Mouse (Mus musculus) heart, postnatal 4 days (tissue): ENCODE measurements at regions not wholly inside any gene's neighbourhood (a gene's known extent, or its start where the extent isn't known, plus 50 kb on each side); places are given as distances from the start of the nearest gene placed in this dataset.
A peak's percentile ranks its signal among the peaks of the same experiment; 100 is the strongest.

ENCODE experiments used
- DNase-seq: peaks from one replicate; pipeline ENCODE4 v3.0.0; 2021

DNA sequence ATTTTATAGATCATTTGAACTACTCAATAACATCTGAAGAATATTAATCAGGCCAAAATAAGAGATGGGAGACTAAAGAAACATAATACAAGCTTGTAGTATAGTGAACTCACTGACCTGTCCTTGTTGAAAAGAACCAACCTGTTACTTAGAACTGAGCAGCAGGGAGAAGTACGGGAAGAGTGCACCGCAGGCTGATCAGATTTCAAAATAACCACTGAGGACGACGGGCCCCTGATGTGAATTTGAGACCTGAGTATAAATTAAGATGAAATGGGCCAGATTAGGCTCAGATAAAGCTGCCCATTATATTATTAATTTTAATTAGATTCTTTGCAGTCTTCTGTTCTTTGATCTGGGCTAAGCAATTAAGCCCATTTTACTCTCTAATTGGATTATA, 391.2 kb upstream of the Tyrp1 start:
- DNase-seq = no peak

DNA sequence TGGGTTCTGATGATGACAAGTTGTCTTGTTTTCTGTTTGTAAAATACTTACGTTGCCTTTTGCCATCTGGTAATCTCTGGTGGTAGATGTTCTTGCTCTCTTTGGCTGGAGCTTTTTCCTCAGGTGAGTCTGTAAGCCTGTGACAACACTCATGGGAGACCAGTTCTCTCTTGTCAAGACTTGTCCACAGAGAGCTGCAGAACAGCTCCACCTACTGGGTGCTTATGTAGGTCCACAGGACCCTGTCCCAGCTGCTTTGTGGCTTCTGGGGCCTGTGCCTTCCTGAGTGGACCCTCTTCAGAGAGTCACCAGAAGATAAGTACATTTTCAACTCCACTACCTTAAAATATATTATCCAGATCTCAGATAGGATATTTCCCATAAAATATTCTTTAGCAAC, 370.3 kb upstream of the Tyrp1 start:
- DNase-seq = no peak

DNA sequence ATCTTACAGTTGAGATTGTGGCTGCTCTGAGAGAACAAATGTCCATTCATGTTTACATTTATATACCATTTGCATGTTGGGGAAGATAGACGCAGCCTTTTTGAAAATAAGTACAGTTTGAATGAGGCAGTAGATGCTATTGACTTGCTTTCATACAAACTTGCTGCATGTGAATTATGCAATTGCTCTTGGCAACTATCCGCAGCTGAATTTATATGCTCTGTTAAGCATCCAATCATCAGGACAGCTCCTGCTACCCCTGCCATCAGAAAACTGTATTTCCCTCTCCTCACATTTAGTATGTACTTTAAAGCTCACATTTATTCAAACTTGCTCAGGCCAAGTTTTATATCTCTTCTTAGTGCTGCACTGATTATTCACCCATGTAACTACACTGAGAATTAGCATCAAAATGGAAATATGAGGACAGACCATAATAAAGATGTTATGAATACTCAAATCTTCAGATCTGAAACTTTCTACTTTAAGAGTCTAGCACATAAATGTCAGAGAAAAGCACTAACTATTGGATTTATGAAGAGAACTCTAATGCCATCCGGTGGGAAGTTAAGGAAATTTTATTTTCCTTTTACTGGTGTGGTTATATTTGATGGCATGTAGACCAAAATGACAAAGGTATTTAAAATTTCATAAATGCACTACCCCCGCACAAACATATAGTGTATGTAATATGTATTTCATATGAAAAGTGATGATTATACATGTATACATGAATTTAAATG, 358.0 kb upstream of the Tyrp1 start:
- DNase-seq = no peak

DNA sequence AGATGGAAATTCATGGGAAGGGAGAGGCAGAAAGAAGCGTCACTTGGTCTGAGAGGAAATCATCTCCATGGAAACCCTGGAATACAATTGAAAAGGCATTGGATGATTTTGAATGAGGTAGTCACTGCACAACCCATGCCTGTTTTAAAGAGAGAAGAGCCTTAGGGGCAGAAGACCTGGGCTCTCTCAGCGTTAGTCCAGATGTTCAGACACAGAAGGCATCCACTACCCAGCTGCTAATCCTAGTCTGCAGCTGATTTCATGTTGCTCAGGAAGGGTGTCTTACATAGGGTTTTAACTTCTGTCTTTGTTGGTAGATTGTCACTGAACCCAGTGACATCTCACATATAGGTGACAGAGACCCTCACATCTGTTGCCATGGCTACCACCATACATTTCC, 318.8 kb upstream of the Tyrp1 start:
- no peak for DNase-seq

DNA sequence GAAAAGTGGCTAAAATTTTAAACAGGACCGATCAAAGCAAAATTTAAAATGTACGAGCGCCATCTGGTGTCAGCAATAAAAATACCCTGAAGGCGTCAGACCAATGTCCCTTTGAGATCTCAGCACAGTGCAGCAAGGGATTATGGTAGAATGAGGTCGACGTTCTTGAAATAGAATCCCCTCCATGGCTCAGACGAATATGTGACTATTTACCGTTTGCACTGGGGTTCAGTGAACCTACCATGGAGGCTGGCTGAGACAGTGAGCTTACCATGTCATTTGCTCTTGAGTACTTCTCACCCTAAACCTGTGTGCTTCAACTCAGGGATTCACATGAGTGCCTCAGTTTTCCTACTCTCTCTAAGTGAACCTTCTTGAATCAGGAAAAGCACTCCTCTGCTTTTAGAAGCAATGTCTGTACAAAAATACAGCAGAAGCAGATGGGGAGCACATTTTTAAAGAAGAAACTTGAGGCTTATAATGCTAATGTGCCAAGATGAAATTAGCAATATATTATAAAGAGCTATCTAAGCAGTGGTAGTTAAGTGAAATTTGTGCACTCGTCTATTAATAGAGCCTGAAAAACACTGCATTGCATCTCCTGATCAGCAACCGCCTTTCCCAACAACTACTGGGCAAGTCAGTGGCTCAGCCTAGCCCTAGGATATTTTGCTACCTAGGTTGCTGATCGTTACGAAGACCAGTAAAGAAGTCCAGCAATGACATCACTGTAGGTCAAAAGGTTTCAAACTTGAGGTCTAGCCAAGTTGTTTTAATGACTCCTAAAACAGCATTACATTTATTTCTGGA, 316.2 kb upstream of the Tyrp1 start:
- DNase-seq = peak; percentile 61

DNA sequence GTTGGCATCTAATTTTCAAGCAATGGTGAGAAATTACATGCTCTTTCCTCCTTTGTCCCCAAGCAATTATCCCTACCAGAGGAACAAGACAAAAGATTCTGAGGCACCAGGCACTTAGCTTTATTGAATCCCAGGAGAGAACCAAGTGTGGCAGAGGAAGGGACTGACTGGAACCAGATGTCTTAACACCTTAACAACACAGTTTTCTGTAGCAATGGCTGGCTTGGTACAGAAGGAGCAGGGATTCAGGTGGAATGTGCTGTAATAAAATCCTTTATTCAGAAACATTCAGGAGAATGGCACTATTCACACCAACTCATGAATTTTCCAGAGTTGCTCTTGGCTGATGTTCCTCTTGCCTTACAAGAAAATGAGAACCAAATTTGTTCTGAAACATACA, 315.3 kb upstream of the Tyrp1 start:
- DNase-seq = no peak

DNA sequence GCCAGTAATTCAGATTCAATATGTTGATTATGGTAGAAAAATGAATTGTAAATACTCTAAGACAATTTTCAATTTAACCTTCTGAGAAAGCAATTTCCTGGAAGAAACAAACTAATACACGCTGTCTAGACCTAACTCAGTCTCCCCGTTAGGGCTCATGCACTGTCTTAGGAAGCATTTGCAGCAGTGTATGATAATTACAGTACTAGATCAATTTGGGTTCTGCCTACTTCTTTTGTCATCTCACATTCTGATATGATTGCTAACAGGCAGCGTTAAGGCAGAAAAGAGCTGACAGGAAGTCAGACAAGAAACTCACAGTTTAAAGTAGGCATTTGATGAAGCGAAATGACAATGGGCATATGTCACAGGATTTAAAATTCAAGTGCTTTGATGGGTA, 294.1 kb upstream of the Tyrp1 start:
- DNase-seq = no peak

DNA sequence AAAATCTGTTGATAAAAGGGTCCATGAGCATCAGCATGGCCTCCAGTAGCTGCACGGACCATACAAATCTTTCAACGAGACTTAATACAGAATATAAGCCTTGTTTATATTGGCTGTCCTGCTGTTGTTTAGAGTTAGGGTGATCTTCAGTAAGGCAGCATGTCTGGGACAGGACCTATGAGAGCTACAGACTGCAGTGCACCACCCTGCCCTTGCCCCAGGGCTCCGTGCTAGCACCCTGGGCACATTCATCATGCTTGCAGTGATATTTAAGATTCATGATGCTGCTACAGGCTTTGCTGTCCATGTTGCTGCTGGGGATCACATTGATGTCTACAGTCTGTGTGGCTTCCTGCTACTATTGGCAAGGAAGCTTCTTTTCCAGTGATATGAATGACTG, 288.8 kb upstream of the Tyrp1 start:
- DNase-seq = no peak

DNA sequence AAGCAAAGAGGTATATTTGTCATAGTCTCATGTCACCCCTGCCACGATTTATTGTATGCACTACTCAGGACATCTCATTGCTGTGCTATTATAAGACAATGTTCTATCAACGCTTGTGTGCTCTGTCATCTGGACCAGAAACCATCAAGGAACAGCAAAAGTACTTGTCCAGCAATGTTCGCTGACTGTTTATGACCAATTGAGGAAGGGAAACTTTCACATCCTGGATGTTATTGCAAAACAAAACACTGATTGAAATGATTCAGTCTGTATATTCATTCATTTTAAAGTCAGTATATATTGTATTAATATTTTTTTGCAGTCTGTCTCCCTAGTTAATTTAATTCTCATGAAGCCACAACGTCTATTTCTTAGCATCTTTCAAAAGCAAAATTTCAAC, 244.5 kb upstream of the Tyrp1 start:
- no peak for DNase-seq

DNA sequence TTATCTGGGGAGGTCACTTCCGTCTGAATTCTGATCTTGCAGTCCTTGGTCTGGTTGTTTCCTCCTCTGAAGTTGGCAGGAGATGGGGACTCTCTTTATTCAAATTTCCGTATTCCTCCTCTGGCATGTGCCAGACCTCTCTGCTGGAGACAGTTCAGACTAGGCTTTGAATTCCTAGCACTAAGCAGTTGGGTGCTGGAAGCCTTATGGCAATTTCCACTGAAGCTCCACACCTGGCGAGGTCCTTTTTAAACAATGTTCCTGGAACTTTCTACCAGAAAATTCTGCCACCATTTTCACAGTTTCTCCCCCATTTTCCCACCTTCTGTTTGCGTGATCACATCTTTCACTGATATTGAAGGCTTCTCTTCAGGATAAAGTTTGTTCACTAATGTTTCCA, 205.7 kb upstream of the Tyrp1 start:
- DNase-seq = no peak

DNA sequence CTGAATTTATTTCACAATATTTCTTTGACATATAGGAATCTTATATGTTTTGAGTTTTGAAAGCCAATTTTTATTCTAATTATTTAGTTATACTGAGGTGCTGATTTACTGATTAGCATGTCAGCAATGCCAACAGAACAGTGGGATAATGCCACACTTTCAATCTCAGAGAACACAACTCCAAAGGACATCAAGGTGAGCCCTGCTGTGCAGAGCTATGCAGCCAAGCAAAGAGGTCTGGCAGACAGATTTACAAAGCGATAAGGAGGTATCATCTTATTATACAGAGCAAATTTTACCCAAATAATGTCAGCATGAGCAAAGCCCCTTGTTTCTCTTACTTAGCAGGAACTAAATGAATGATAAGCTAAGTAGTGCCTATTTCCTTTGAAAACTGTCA, 204.7 kb upstream of the Tyrp1 start:
- no peak for DNase-seq

DNA sequence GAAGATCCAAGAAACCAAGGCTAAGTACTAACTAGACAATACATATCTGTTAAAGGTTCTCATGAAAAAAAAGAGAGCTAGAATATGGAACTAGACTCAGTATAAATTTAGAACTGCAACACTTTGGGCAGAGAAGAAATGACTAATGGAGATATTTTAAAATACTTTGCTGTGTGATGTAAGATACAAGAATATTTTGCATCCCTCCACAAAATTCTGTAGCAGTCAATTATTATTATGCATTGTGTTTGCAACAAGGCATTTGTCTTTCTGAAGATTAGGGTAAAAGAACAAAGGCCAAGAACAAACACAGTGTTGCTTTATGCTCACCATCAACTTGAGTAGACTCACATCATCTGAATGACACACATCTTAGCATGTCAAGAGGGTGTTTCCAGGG, 203.7 kb upstream of the Tyrp1 start:
- no peak for DNase-seq

DNA sequence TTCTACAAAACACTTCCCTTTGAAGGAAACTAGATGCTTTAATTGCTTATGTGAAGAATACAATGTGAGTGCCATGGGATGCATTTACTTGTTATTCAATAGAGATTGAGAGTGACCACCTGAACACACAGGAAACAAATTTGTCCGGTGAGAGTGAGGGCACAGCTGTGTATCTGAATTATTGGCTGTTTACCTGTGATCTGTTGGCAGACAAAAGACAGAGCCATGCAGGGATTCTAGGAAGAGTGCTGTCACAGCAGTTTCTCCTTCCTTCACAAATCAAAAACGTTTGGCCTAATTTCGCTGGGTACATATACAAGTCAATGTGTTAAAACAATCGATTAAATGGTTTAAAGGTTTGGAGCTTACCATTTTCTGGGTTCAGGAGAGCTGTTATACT, 202.9 kb upstream of the Tyrp1 start:
- DNase-seq = no peak

DNA sequence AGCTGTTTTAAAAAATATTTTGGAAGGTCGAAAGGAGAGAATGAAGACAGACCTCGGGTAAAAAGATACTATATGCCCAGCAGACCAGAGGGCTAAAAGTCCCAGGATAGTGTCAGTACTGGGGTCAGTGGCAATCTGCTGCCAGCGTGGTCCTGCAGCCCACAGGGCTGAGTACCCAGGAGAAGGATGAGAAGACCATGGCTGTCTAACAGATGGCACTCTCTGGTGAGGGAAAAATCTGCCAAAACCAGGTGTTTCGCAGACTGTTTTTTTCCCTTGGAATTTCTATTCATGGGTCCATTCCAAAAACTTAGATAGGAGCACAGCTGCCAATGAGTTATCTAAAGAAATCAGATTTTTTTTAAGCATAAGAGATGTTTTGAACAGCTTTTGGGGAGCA, 202.5 kb upstream of the Tyrp1 start:
- no peak for DNase-seq

DNA sequence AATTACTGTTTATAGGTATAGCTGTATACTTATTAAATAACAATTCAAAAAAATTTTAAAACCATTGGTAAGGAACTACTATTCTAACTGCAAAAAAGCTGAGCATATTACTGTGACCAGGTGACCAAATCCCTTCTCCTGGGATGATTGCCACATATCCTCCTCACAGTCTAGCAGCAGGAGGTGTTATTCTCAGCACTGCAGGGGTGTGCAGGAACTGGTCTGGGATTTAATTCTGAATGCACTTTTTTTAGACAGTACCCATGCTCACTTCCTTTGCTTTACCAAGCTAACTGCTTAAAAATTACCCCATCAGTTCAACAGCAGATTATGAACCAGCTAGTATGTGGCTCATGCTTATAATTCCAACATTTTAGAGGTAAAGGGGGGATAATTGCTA, 195.5 kb upstream of the Tyrp1 start:
- DNase-seq = no peak
